ENCODE assay signal across 12 mouse cellular contexts in the genomic region with DNA sequence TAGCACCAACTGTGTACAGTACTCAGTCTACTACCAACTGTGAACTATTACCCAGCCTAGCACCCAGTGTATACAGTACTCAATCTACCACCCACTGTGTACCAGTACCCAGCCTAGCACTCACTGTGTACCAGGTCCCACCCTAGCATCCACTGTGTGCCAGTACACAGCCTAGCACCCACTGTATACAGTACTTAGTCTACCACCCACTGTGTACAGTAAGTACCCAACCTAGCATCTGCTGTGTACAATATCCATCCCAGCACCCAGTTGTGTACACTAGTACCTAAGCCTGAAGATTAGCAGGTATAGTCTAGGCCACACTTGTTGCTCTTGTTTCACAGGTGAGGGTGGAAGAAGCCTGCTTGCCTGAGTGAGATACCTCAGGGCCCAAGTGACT.
"Had no signal": no experiment of that assay in that cellular context is flagged by ENCODE, and none has a peak within 500 bp of the region (broad histone marks: within the 10 kb centered on the region; RNA-seq: fewer than 3 reads in every experiment).

No protein-coding gene starts in this region.

- H3K4me3 ChIP-seq: liver, embryonic 15.5 days had no signal

- H3K9ac ChIP-seq: liver, embryonic 15.5 days had no signal

- H3K27ac ChIP-seq: kidney, postnatal 0 days; liver, embryonic 15.5 days had no signal

- H3K4me1 ChIP-seq: liver, embryonic 15.5 days had no signal

- H3K4me2 ChIP-seq: liver, embryonic 11.5 days; liver, embryonic 15.5 days had no signal

- H3K36me3 ChIP-seq: liver, embryonic 15.5 days had no signal

- DNase-seq: kidney, adult 9 months; kidney, postnatal 36 days; lung, adult 2 months; lung, postnatal 36 days; right cerebral cortex, adult 18-20 months; right cerebral cortex, postnatal 25 days; thymus, adult 18-20 months; thymus, postnatal 14 days had no signal

- ATAC-seq: midbrain, embryonic 16.5 days had no signal

- H3K9me3 ChIP-seq: liver, embryonic 15.5 days had no signal
